Mouse (Mus musculus) G1E (cell line): ENCODE measurements at regions not wholly inside any gene's neighbourhood (a gene's known extent, or its start where the extent isn't known, plus 50 kb on each side); places are given as distances from the start of the nearest gene placed in this dataset.

Experiments
- CTCF ChIP-seq: IDR thresholded peaks from 2 replicates; pipeline ENCODE4 v1.5.1; 2012; ENCODE audit warnings: low read depth, low read length, inconsistent platforms, mixed read lengths
- GATA1 ChIP-seq: IDR thresholded peaks from 2 replicates; pipeline ENCODE4 v1.6.1; 2012; ENCODE audit warnings: borderline replicate concordance, low read length, inconsistent platforms, mixed read lengths
- POLR2AphosphoS5 ChIP-seq: IDR thresholded peaks from 2 replicates; pipeline ENCODE4 v1.6.1; 2012; ENCODE audit warnings: low read depth, low read length, inconsistent platforms; ENCODE audit not compliant: insufficient replicate concordance

- TF ChIP-seq CTCF (no peak), GATA1 (no peak), POLR2AphosphoS5 (no peak)
Measured at GRCm38 (mm10) chr11:18421076-18421475, 467.4 kb upstream of the Etaa1 start.
